Mouse (Mus musculus): Measurements from ENCODE around the gene Capn12.

GRCm38 (mm10) chr7:28864288-28864750, 16.9 kb upstream of the Capn12 start:
- TF ChIP-seq CTCF (IDR thresholded peaks at IDR 0.05; ENCODE audit: low read depth, low read length) (no peak), POLR2A (IDR thresholded peaks at IDR 0.05; ENCODE audit: borderline replicate concordance, low read depth, low read length) (no peak)
